Mouse (Mus musculus) kidney, postnatal 4 days (tissue): ENCODE data around the gene Usp29.
"Not testable (repeated sequence)": the region's sequence is repeated elsewhere in the genome, so short reads cannot be mapped to it uniquely, and the experiment has no call there.

Experiments used
- DNase-seq, 2 experiments: peaks; one replicate each; pipeline ENCODE4 v3.0.0; 2021; ENCODE audit warnings: mixed read lengths in 2 of 2

Gene Usp29

GRCm38 (mm10) chr7:6934741-6935140, 204.4 kb downstream of the Usp29 start:
- DNase-seq = no peak

- DNase-seq = peak; percentile 89 to 90
Measured at GRCm38 (mm10) chr7:6937040-6937439, 206.7 kb downstream of the Usp29 start.

- peak; percentile 12 to 20 for DNase-seq
Measured at GRCm38 (mm10) chr7:6940761-6941231, 210.4 kb downstream of the Usp29 start.

GRCm38 (mm10) chr7:6948061-6948460, 217.7 kb downstream of the Usp29 start:
- DNase-seq = not testable (repeated sequence)

GRCm38 (mm10) chr7:6956576-6956975, 226.2 kb downstream of the Usp29 start:
- DNase-seq = no peak

- DNase-seq = no peak
Measured at GRCm38 (mm10) chr7:6958574-6958973, 228.2 kb downstream of the Usp29 start.

- no peak for DNase-seq
Measured at GRCm38 (mm10) chr7:6973566-6973965, 243.2 kb downstream of the Usp29 start.

GRCm38 (mm10) chr7:6976890-6977289, 246.5 kb downstream of the Usp29 start:
- DNase-seq = no peak

GRCm38 (mm10) chr7:6995251-6995650, 264.9 kb downstream of the Usp29 start, which contains the start of gene Aurkc:
Gene Aurkc, plus strand, starts transcription at chr7:6995300.
- DNase-seq = not testable (repeated sequence)

GRCm38 (mm10) chr7:6998914-6999313, 268.5 kb downstream of the Usp29 start:
- not testable (repeated sequence) for DNase-seq

- not testable (repeated sequence) for DNase-seq
Measured at GRCm38 (mm10) chr7:7005441-7005840, 275.1 kb downstream of the Usp29 start.
